Mouse (Mus musculus) hindbrain, embryonic 12.5 days (tissue): ENCODE measurements around the gene Gcfc2. TPM values are rescaled to one million over a fixed set of nuclear protein-coding genes. Genes with fewer than 3 reads are reported as not detected.

Experiments
- ATAC-seq: fragments of 200-750 bp; cut with Nextera tagmentation; 2 replicates; pipeline ENCODE4 v1.8.0; 2017; ENCODE audit warnings: moderate TSS enrichment; ENCODE audit not compliant: low FRiP score
- H3K27ac ChIP-seq: fragments of 300-500 bp; sonication (generic); 2 replicates; pipeline ENCODE4 v1.5.1; 2016; ENCODE audit warnings: mild to moderate bottlenecking
- H3K27me3 ChIP-seq: fragments of 300-500 bp; sonication (generic); 2 replicates; pipeline ENCODE4 v1.6.1; 2016; ENCODE audit warnings: mild to moderate bottlenecking
- H3K36me3 ChIP-seq: fragments of 300-500 bp; sonication (generic); 2 replicates; pipeline ENCODE4 v1.6.1; 2016; ENCODE audit warnings: mild to moderate bottlenecking
- H3K4me1 ChIP-seq: fragments of 300-500 bp; sonication (generic); 2 replicates; pipeline ENCODE4 v1.6.1; 2016
- H3K4me2 ChIP-seq: fragments of 300-500 bp; sonication (generic); replicated peaks from 2 replicates; pipeline ENCODE4 v1.6.1; 2016; ENCODE audit warnings: mild to moderate bottlenecking
- H3K4me3 ChIP-seq: fragments of 300-500 bp; sonication (generic); 2 replicates; pipeline ENCODE4 v1.5.1; 2016; ENCODE audit warnings: mild to moderate bottlenecking
- H3K9ac ChIP-seq: fragments of 300-500 bp; sonication (generic); 2 replicates; pipeline ENCODE4 v1.6.1; 2016; ENCODE audit warnings: mild to moderate bottlenecking, moderate library complexity
- H3K9me3 ChIP-seq: fragments of 300-500 bp; sonication (generic); replicated peaks from 2 replicates; pipeline ENCODE4 v1.6.1; 2016; ENCODE audit warnings: mild to moderate bottlenecking
- WGBS: fragments of 180-500 bp; shearing (Covaris S2); methylation state at CpG from one replicate; pipeline ENCODE4 v1.1.7; 2016; 5-methylcytosine and 5-hydroxymethylcytosine counted together
- polyA plus RNA-seq: library from polyadenylated mRNA; unstranded; fragments of >200 nt; fragmentation: Nextera tagmentation; extraction: Ambion mirVana; gene quantifications from 2 replicates; pipeline ENCODE4 v1.2.1, GENCODE M21; 2016

Gene Gcfc2
- polyA plus RNA-seq, 1 experiment from 2014 or later = 14.2 TPM

DNA sequence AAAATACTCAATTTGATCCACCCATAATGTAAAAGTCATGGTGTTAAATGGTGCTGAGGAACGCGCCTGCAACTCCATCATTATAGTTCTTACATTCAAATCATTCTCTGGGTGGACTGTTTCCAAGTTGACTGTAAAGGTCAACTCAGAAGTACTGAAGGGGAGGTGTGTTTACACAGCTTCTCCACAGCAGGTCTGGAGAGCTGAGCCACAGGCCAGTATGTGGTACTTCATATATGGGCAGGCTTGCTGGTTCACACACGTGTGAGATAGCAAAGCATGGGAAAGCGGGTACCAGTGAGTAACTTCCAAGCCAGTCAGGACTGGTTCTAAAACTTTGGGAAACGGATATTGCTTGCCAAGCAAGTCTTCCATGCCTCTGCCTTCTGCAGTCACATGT is 31.7 kb downstream of the Gcfc2 start:
- H3K27ac ChIP-seq = no peak overlapping the region
- no peak overlapping the region for H3K4me2 ChIP-seq
- no peaks in the 10 kb centered on the region for H3K4me1 ChIP-seq
- no peak overlapping the region for H3K4me3 ChIP-seq
- H3K9ac ChIP-seq = no peak overlapping the region
- H3K9me3 ChIP-seq = no peaks in the 10 kb centered on the region
- peaks cover 82% of the 10 kb centered on the region for H3K36me3 ChIP-seq
- no peak for ATAC-seq
- 89% methylated on average over 5 of the region's 5 CpGs for WGBS
- H3K27me3 ChIP-seq = no peaks in the 10 kb centered on the region

- Histone ChIP-seq H3K4me1 (no peaks in the 10 kb centered on the region), H3K27ac (no peak overlapping the region), H3K9ac (no peak overlapping the region), H3K27me3 (no peaks in the 10 kb centered on the region), H3K9me3 (no peaks in the 10 kb centered on the region), H3K4me2 (no peak overlapping the region), H3K4me3 (no peak overlapping the region), H3K36me3 (peaks cover 82% of the 10 kb centered on the region)
- 86% methylated on average over 4 of the region's 4 CpGs for WGBS
- ATAC-seq = no peak
Observed at GRCm38 (mm10) chr6:81956399-81956798, 32.9 kb downstream of the Gcfc2 start.

DNA sequence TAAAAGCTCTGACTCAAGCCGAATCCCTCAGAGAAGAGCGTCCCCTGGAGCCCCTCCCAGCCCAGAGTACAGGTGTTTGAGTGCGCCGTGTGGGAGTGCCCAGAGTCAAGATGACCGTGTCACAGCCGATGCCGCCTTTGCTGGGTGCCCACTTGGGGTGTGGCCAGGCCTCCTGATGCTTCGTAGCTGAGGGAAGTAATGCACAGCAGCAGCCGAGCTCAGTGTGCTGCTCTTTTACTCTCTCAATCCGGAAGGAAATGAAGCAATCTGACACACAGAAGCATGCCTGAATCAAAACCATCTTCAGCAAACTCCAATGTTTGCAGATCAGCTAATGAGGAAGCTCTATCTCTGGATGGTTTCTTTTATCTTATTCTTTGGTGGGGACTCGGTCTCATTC is 34.5 kb downstream of the Gcfc2 start:
- WGBS = 89% methylated on average over 11 of the region's 11 CpGs
- H3K4me2 ChIP-seq = no peak overlapping the region
- H3K4me1 ChIP-seq = no peaks in the 10 kb centered on the region
- no peak for ATAC-seq
- H3K9me3 ChIP-seq = no peaks in the 10 kb centered on the region
- no peaks in the 10 kb centered on the region for H3K27me3 ChIP-seq
- H3K9ac ChIP-seq = no peak overlapping the region
- H3K27ac ChIP-seq = no peak overlapping the region
- no peak overlapping the region for H3K4me3 ChIP-seq
- peaks cover 82% of the 10 kb centered on the region for H3K36me3 ChIP-seq

GRCm38 (mm10) chr6:81959866-81960265 is 36.4 kb downstream of the Gcfc2 start:
- Histone ChIP-seq H3K9me3 (no peaks in the 10 kb centered on the region), H3K4me3 (no peak overlapping the region), H3K4me1 (peaks cover 5% of the 10 kb centered on the region), H3K27me3 (no peaks in the 10 kb centered on the region), H3K9ac (no peak overlapping the region), H3K4me2 (no peak overlapping the region), H3K36me3 (peaks cover 80% of the 10 kb centered on the region), H3K27ac (no peak overlapping the region)
- WGBS = 96% methylated on average over 8 of the region's 8 CpGs
- ATAC-seq = no peak

- Histone ChIP-seq H3K9me3 (no peaks in the 10 kb centered on the region), H3K27me3 (no peaks in the 10 kb centered on the region), H3K4me3 (no peak overlapping the region), H3K9ac (no peak overlapping the region), H3K4me2 (no peak overlapping the region), H3K27ac (no peak overlapping the region), H3K4me1 (peaks cover 9% of the 10 kb centered on the region), H3K36me3 (peaks cover 75% of the 10 kb centered on the region)
- no peak for ATAC-seq
- WGBS = 95% methylated on average over 1 of the region's 1 CpGs
Observed at GRCm38 (mm10) chr6:81960284-81960683, 36.8 kb downstream of the Gcfc2 start.

- peak within 1 kb of the TSS; percentile 53 for H3K9ac ChIP-seq
- H3K9me3 ChIP-seq = no peaks in the 10 kb centered on the region
- peaks cover 28% of the 10 kb centered on the region for H3K36me3 ChIP-seq
- H3K27me3 ChIP-seq = no peaks in the 10 kb centered on the region
- H3K4me1 ChIP-seq = peaks cover 10% of the 10 kb centered on the region
- peak within 1 kb of the TSS; percentile 71 for H3K4me2 ChIP-seq
- H3K4me3 ChIP-seq = peak within 1 kb of the TSS; percentile 90
- WGBS = 1% methylated on average over 44 of the region's 44 CpGs
- no peak within 1 kb of the TSS for H3K27ac ChIP-seq
- ATAC-seq = peak; percentile 96
Observed at GRCm38 (mm10) chr6:81965296-81966067, 42.0 kb downstream of the Gcfc2 start, which contains the start of gene Mrpl19. Mrpl19 (minus strand) TSS chr6:81965958.

GRCm38 (mm10) chr6:81966068-81966544 is 42.6 kb downstream of the Gcfc2 start:
- H3K4me3 ChIP-seq = peak overlapping the region; percentile 90
- H3K9ac ChIP-seq = no peak overlapping the region
- H3K9me3 ChIP-seq = no peaks in the 10 kb centered on the region
- H3K27me3 ChIP-seq = no peaks in the 10 kb centered on the region
- peaks cover 10% of the 10 kb centered on the region for H3K4me1 ChIP-seq
- WGBS = 51% methylated on average over 2 of the region's 2 CpGs
- peak overlapping the region; percentile 71 for H3K4me2 ChIP-seq
- no peak overlapping the region for H3K27ac ChIP-seq
- peak; percentile 76 for ATAC-seq
- H3K36me3 ChIP-seq = peaks cover 22% of the 10 kb centered on the region

GRCm38 (mm10) chr6:81971196-81971595 is 47.7 kb downstream of the Gcfc2 start:
- no peak overlapping the region for H3K4me3 ChIP-seq
- H3K36me3 ChIP-seq = no peaks in the 10 kb centered on the region
- H3K9me3 ChIP-seq = no peaks in the 10 kb centered on the region
- H3K27me3 ChIP-seq = no peaks in the 10 kb centered on the region
- H3K4me2 ChIP-seq = no peak overlapping the region
- WGBS = 89% methylated on average over 7 of the region's 7 CpGs
- no peak overlapping the region for H3K27ac ChIP-seq
- H3K4me1 ChIP-seq = no peaks in the 10 kb centered on the region
- ATAC-seq = no peak
- no peak overlapping the region for H3K9ac ChIP-seq

- Histone ChIP-seq H3K27ac (no peak overlapping the region), H3K9ac (no peak overlapping the region), H3K9me3 (no peaks in the 10 kb centered on the region), H3K4me2 (no peak overlapping the region), H3K36me3 (no peaks in the 10 kb centered on the region), H3K4me3 (no peak overlapping the region), H3K4me1 (no peaks in the 10 kb centered on the region), H3K27me3 (no peaks in the 10 kb centered on the region)
- 86% methylated on average over 8 of the region's 8 CpGs for WGBS
- no peak for ATAC-seq
Observed at GRCm38 (mm10) chr6:81972595-81972994, 49.1 kb downstream of the Gcfc2 start.

DNA sequence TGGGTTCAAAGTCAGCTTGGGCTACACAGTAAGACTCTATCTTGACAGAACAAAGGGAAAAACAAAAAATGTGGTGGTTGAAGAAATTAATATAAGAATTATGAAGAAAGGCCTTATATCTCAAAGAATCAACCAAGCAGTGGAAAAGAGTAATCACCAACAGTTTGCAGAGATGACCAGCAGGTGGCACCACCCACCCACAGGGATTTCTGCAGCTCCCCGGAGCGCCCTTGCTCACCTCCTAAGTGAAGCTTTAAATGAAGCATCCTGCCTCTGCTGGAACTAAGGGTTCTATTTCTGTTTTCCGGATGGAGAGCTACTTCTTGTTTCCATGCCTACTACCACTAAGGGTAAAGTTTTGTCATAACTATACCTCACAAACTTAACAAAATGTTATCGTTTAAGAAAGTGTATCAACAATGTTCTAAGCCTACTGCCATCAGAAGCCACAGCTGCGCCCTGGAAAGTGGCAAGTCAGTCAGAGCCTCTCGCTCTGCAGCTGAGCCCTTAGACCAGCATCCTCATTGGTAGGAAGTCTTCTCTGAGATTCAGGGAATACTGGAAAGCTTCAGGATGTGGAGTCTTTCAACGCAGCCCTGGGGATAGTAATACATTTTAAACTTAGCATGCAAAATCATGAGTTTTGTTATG is 52.6 kb downstream of the Gcfc2 start:
- Histone ChIP-seq H3K4me3 (no peak overlapping the region), H3K4me2 (no peak overlapping the region), H3K9ac (no peak overlapping the region), H3K27me3 (no peaks in the 10 kb centered on the region), H3K4me1 (no peaks in the 10 kb centered on the region), H3K9me3 (no peaks in the 10 kb centered on the region), H3K36me3 (no peaks in the 10 kb centered on the region), H3K27ac (no peak overlapping the region)
- WGBS = 33% methylated on average over 7 of the region's 7 CpGs
- peak; percentile 66 for ATAC-seq

DNA sequence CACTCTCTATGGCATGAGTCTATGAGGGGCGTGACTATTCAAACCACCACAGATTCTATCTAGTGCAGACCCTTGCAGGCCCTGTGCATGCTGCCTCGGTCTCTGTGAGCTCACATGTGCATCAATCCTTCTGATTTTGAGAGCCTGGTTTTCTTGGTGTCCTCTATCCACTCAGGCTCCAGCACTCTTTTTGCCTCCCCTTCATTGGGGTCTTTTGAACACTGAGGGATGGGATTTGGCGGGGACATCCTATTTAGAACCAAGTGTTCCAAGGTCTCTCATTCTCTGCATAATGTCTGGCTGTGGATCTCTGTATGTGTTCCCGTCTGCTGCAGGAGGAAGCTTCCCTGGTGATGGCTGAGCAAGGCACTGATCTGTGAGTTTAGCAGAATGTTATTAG is 55.8 kb downstream of the Gcfc2 start:
- Histone ChIP-seq H3K4me2 (no peak overlapping the region), H3K9me3 (no peaks in the 10 kb centered on the region), H3K4me1 (no peaks in the 10 kb centered on the region), H3K27ac (no peak overlapping the region), H3K27me3 (no peaks in the 10 kb centered on the region), H3K9ac (no peak overlapping the region), H3K4me3 (no peak overlapping the region), H3K36me3 (no peaks in the 10 kb centered on the region)
- WGBS = 86% methylated on average over 4 of the region's 4 CpGs
- ATAC-seq = no peak

DNA sequence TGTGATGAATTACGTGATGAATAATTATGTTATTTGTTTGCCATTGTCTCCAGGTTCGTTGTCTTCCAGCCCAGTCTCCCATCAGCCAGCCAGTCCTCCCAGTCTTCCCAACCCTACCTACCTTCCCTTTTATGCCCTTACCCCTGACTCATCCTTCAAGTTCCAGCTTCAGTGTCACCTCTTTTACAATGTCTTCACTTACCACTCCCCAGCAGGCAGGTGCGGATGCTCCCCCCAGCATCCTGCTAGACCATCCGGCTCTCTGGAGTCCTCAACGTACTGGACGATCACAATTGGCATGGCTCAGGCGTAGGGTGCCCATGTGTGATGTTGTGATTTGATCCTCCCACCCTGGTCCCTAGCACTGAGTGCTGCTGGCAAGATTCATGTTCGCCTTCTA is 62.7 kb downstream of the Gcfc2 start:
- 89% methylated on average over 8 of the region's 8 CpGs for WGBS
- H3K36me3 ChIP-seq = no peaks in the 10 kb centered on the region
- no peak overlapping the region for H3K9ac ChIP-seq
- peaks cover 4% of the 10 kb centered on the region for H3K4me1 ChIP-seq
- H3K27me3 ChIP-seq = peaks cover 3% of the 10 kb centered on the region; the same call in 1 of the 2 replicates
- no peak overlapping the region for H3K27ac ChIP-seq
- H3K9me3 ChIP-seq = no peaks in the 10 kb centered on the region
- no peak overlapping the region for H3K4me2 ChIP-seq
- no peak for ATAC-seq
- H3K4me3 ChIP-seq = no peak overlapping the region
